Mouse (Mus musculus) bone marrow macrophage, adult 2 months (primary cell): ENCODE measurements around the gene Ubqln4.

Source experiments
- CTCF ChIP-seq: IDR thresholded peaks from 2 replicates; pipeline ENCODE4 v1.5.1; 2012; ENCODE audit warnings: low read depth, mild to moderate bottlenecking, low read length, moderate library complexity
- POLR2A ChIP-seq: IDR thresholded peaks from 2 replicates; pipeline ENCODE4 v1.6.1; 2012; ENCODE audit warnings: mild to moderate bottlenecking, low read depth, low read length, borderline replicate concordance

GRCm38 (mm10) chr3:88544514-88544913 is 9.0 kb upstream of the Ubqln4 start:
- no peak for TF ChIP-seq CTCF
- no peak for TF ChIP-seq POLR2A
